Mouse (Mus musculus): ENCODE measurements around the gene Syngr1.
"Not testable (repeated sequence)": the region's sequence is repeated elsewhere in the genome, so short reads cannot be mapped to it uniquely, and the experiment has no call there.

Gene Syngr1

GRCm38 (mm10) chr15:80115866-80116794, 25.0 kb downstream of the Syngr1 start:
- no peak for DNase-seq (ENCODE audit: low spot score in 2 of 2)

GRCm38 (mm10) chr15:80117154-80117553, 26.0 kb downstream of the Syngr1 start:
- DNase-seq (ENCODE audit: low spot score in 2 of 2), result no peak

- peak in 1 of 2 experiments; percentile 31 for DNase-seq (ENCODE audit: low spot score in 2 of 2)
Measured at GRCm38 (mm10) chr15:80119076-80119475, 27.9 kb downstream of the Syngr1 start.

GRCm38 (mm10) chr15:80121721-80122325, 30.7 kb downstream of the Syngr1 start:
- no peak for DNase-seq (ENCODE audit: low spot score in 2 of 2)

GRCm38 (mm10) chr15:80122431-80122830, 31.3 kb downstream of the Syngr1 start:
- not testable (repeated sequence) for DNase-seq (ENCODE audit: low spot score in 2 of 2)

- DNase-seq (ENCODE audit: low spot score in 2 of 2), result no peak
Measured at GRCm38 (mm10) chr15:80124651-80125050, 33.5 kb downstream of the Syngr1 start.

GRCm38 (mm10) chr15:80127191-80127590, 36.1 kb downstream of the Syngr1 start:
- DNase-seq (ENCODE audit: low spot score in 2 of 2), result no peak

- no peak for DNase-seq (ENCODE audit: low spot score in 2 of 2)
Measured at GRCm38 (mm10) chr15:80129982-80130381, 38.8 kb downstream of the Syngr1 start.

- no peak for DNase-seq (ENCODE audit: low spot score in 2 of 2)
Measured at GRCm38 (mm10) chr15:80130689-80131088, 39.6 kb downstream of the Syngr1 start.

GRCm38 (mm10) chr15:80131421-80131820, 40.3 kb downstream of the Syngr1 start:
- no peak for DNase-seq (ENCODE audit: low spot score in 2 of 2)

- DNase-seq (ENCODE audit: low spot score in 2 of 2), result no peak
Measured at GRCm38 (mm10) chr15:80132452-80132851, 41.3 kb downstream of the Syngr1 start.

- DNase-seq (ENCODE audit: low spot score in 2 of 2), result peak; percentile 94
Measured at GRCm38 (mm10) chr15:80132993-80133586, 42.0 kb downstream of the Syngr1 start, which contains the start of gene Tab1. TSS of gene Tab1 (plus strand) at chr15:80133127.

GRCm38 (mm10) chr15:80133682-80134449, 42.7 kb downstream of the Syngr1 start:
- no peak for DNase-seq (ENCODE audit: low spot score in 2 of 2)

- DNase-seq (ENCODE audit: low spot score in 2 of 2), result no peak
Measured at GRCm38 (mm10) chr15:80134450-80134847, 43.3 kb downstream of the Syngr1 start.

- no peak for DNase-seq (ENCODE audit: low spot score in 2 of 2)
Measured at GRCm38 (mm10) chr15:80135499-80135898, 44.4 kb downstream of the Syngr1 start.

- DNase-seq (ENCODE audit: low spot score in 2 of 2), result no peak
Measured at GRCm38 (mm10) chr15:80136645-80137044, 45.5 kb downstream of the Syngr1 start.

GRCm38 (mm10) chr15:80137945-80138791, 47.0 kb downstream of the Syngr1 start:
- peak; percentile 62 to 72 for DNase-seq (ENCODE audit: low spot score in 2 of 2)

GRCm38 (mm10) chr15:80140302-80140701, 49.2 kb downstream of the Syngr1 start:
- DNase-seq (ENCODE audit: low spot score in 2 of 2), result no peak

GRCm38 (mm10) chr15:80140878-80141277, 49.7 kb downstream of the Syngr1 start:
- DNase-seq (ENCODE audit: low spot score in 2 of 2), result no peak

GRCm38 (mm10) chr15:80142130-80142529, 51.0 kb downstream of the Syngr1 start:
- no peak for DNase-seq (ENCODE audit: low spot score in 2 of 2)

GRCm38 (mm10) chr15:80143760-80144159, 52.6 kb downstream of the Syngr1 start:
- no peak for DNase-seq (ENCODE audit: low spot score in 2 of 2)
